Mouse (Mus musculus) liver, embryonic 14.5 days (tissue): ENCODE measurements around the gene Rgs16. TPM values are rescaled to one million over a fixed set of nuclear protein-coding genes. Genes with fewer than 3 reads are reported as not detected.

Source experiments
- ATAC-seq: fragments of 200-750 bp; cut with Nextera tagmentation; 2 replicates; pipeline ENCODE4 v1.8.0; 2017; ENCODE audit warnings: moderate number of reproducible peaks, mild to moderate bottlenecking, moderate library complexity; ENCODE audit not compliant: insufficient read depth
- DNase-seq, 3 experiments: peaks; one replicate each; pipeline ENCODE4 v3.0.0-alpha.2; 2012 to 2013; ENCODE audit warnings: low read depth in 3 of 3, low spot score in 3 of 3
- H3K27ac ChIP-seq: fragments of 300-500 bp; sonication (generic); 2 replicates; pipeline ENCODE4 v1.5.1; 2014; ENCODE audit warnings: moderate library complexity, mild to moderate bottlenecking, control low read depth, inconsistent platforms
- H3K27me3 ChIP-seq: fragments of 300-500 bp; sonication (generic); 2 replicates; pipeline ENCODE4 v1.6.1; 2014; ENCODE audit warnings: mild to moderate bottlenecking, low read length, moderate library complexity; ENCODE audit not compliant: control insufficient read depth, insufficient read depth
- H3K36me3 ChIP-seq: fragments of 300-500 bp; sonication (generic); replicated peaks from 2 replicates; pipeline ENCODE4 v1.6.1; 2014; ENCODE audit warnings: low read depth; ENCODE audit not compliant: control insufficient read depth, insufficient read depth
- H3K4me1 ChIP-seq, 2 experiments: fragments of 200-500 bp in 1 of 2; fragments of 300-500 bp in 1 of 2; sonication (generic) in 1 of 2; replicated peaks; 2 replicates each; pipeline ENCODE4 v1.6.1; 2012 to 2014; ENCODE audit warnings: antibody characterized with exemption in 1 of 2, inconsistent platforms in 1 of 2, low read length in 1 of 2; ENCODE audit not compliant: control insufficient read depth in 2 of 2, insufficient read depth in 2 of 2
- H3K4me2 ChIP-seq: fragments of 300-500 bp; sonication (generic); 2 replicates; pipeline ENCODE4 v1.6.1; 2014; ENCODE audit warnings: low read depth, mild to moderate bottlenecking, control low read depth, moderate library complexity
- H3K4me3 ChIP-seq, 2 experiments: fragments of 200-500 bp in 1 of 2; fragments of 300-500 bp in 1 of 2; sonication (generic) in 1 of 2; 2 replicates each; pipeline ENCODE4 v1.5.1; 2012 to 2014; ENCODE audit warnings: low read depth in 2 of 2, low read length in 2 of 2, mild to moderate bottlenecking in 2 of 2, control low read depth in 1 of 2, inconsistent platforms in 1 of 2, moderate library complexity in 1 of 2; ENCODE audit not compliant: insufficient read depth in 1 of 2
- H3K9ac ChIP-seq: fragments of 300-500 bp; sonication (generic); replicated peaks from 2 replicates; pipeline ENCODE4 v1.6.1; 2014; ENCODE audit warnings: mild to moderate bottlenecking, control low read depth, moderate library complexity
- H3K9me3 ChIP-seq: fragments of 300-500 bp; sonication (generic); 2 replicates; pipeline ENCODE4 v1.6.1; 2016; ENCODE audit warnings: low read length, mixed read lengths; ENCODE audit not compliant: control insufficient read depth
- CTCF ChIP-seq: IDR thresholded peaks from 2 replicates; pipeline ENCODE4 v1.5.1; 2016; ENCODE audit warnings: antibody characterized with exemption, low read depth, control low read depth
- EP300 ChIP-seq: IDR thresholded peaks from 2 replicates; pipeline ENCODE4 v1.6.1; 2016; ENCODE audit warnings: antibody characterized with exemption, low read depth
- WGBS: fragments of 180-500 bp; shearing (Covaris S2); extraction: QIAGEN DNeasy Blood & Tissue Kit; methylation state at CpG from one replicate; pipeline ENCODE4 v1.1.7; 2014; ENCODE audit not compliant: insufficient replicate concordance; 5-methylcytosine and 5-hydroxymethylcytosine counted together
- polyA plus RNA-seq, 2 experiments: library from polyadenylated mRNA; depleted of rRNA in 1 of 2; stranded (reverse) in 1 of 2; unstranded in 1 of 2; fragments of >200 nt; fragmentation: Nextera tagmentation in 1 of 2; extraction: Ambion mirVana in 1 of 2; gene quantifications; 2 replicates each; pipeline versions ENCODE4 v1.2.1 to v1.2.3; 2012 to 2014

Gene Rgs16
- polyA plus RNA-seq, 2 experiments: 0.08 TPM; not detected in 1

DNA sequence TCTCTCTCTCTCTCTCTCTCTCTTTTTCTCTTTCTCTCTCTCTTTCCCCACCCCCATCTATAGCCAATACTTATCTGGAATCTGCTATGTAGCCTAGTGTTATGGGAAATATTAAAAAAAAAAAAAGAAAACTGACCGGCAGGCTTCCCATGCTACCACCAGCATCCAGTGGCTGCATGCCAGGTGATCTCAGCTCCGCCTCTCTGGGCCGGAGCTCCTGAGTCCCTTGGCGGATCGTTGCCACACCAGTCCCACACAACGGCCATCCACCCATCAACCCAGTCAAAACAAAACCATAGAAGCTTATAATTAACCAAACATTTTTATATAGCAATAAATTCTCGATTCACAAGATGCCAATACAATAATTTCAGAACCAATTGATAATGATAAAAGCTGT, 19.2 kb upstream of the Rgs16 start:
- no peaks in the 10 kb centered on the region for H3K36me3 ChIP-seq
- H3K4me3 ChIP-seq: no peak overlapping the region
- no peak overlapping the region for H3K9ac ChIP-seq
- no peaks in the 10 kb centered on the region for H3K4me1 ChIP-seq
- H3K9me3 ChIP-seq: no peaks in the 10 kb centered on the region
- TF ChIP-seq EP300 (no peak), CTCF (no peak)
- ATAC-seq: no peak
- no peak overlapping the region for H3K4me2 ChIP-seq
- H3K27ac ChIP-seq: no peak overlapping the region
- no peak for DNase-seq
- no peaks in the 10 kb centered on the region for H3K27me3 ChIP-seq
- WGBS: 66% methylated on average over 7 of the region's 7 CpGs

DNA sequence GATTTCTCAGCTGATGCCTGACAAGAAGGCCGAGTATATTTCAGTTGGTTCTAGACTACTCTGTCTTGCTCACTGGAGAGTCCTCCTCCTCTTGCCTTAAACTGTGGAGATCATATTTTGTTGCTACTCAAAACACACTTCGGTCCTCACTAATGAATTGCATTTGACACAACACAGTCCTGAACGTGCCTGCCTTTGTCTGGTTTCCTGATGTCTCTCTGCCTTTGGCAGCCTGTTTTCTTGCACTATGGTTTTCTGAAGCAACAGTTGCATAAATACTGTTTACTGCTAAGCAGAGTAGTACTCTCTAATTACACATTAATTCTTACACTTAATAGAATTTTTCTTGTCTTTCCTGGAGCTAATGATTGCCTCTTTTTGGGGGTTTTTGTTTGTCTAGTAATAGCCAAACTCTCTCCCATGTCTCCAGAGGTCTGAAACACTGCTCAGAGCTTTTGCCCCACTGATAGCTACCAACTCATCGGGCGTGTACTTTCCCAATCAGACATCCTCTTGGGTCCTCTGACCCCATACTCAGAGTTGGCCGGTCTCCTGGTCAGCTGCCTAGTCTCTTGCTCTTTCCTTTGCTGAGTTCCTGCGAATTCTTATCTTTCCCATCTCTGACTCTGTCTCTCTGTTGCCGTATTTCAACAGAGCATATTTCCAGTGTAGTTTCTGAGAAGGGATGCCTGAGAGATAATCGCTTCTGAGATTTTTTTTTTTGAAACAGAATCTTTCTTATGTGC, 18.4 kb upstream of the Rgs16 start:
- DNase-seq: no peak

GRCm38 (mm10) chr1:153723426-153723825, 16.7 kb upstream of the Rgs16 start:
- H3K27ac ChIP-seq: no peak overlapping the region
- 66% methylated on average over 9 of the region's 9 CpGs for WGBS
- TF ChIP-seq CTCF (no peak), EP300 (no peak)

More for the DNA sequence above, 18.4 kb upstream of the Rgs16 start:
- 57% methylated on average over 9 of the region's 9 CpGs for WGBS
- Histone ChIP-seq H3K4me1 (no peaks in the 10 kb centered on the region), H3K4me3 (no peak overlapping the region), H3K27me3 (no peaks in the 10 kb centered on the region), H3K27ac (no peak overlapping the region), H3K36me3 (no peaks in the 10 kb centered on the region), H3K9ac (no peak overlapping the region), H3K4me2 (no peak overlapping the region), H3K9me3 (no peaks in the 10 kb centered on the region)
- ATAC-seq: no peak
- TF ChIP-seq CTCF (no peak), EP300 (no peak)

DNA sequence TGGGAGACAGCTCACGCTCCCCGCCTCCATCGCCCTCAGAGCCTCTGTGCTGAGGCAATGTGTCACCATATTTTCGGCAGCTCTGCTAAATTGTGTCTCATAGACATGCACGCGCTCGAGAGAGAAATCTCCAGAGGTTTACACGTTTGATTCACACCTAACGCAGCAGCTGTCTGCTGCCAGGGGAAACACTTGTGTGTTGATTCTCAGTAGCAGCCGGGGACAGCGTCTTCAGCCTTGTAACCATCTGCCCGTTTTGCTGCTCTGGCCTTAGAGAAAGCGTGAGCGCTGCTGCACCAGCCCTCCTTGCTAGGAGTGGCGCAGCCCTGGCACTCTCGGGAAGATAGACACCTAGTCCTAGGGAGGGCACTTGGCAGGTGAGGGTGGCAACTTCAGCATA, 13.5 kb upstream of the Rgs16 start:
- TF ChIP-seq EP300 (no peak), CTCF (no peak)
- ATAC-seq (no peak), DNase-seq (no peak)
- Histone ChIP-seq H3K4me2 (no peak overlapping the region), H3K4me3 (no peak overlapping the region), H3K9me3 (no peaks in the 10 kb centered on the region), H3K4me1 (no peaks in the 10 kb centered on the region), H3K27me3 (no peaks in the 10 kb centered on the region), H3K36me3 (no peaks in the 10 kb centered on the region), H3K27ac (no peak overlapping the region), H3K9ac (no peak overlapping the region)
- 68% methylated on average over 16 of the region's 16 CpGs for WGBS

More at GRCm38 (mm10) chr1:153723426-153723825, 16.7 kb upstream of the Rgs16 start:
- H3K4me3 ChIP-seq: no peak overlapping the region
- no peaks in the 10 kb centered on the region for H3K36me3 ChIP-seq
- DNase-seq (no peak), ATAC-seq (no peak)
- H3K4me1 ChIP-seq: no peaks in the 10 kb centered on the region
- H3K9ac ChIP-seq: no peak overlapping the region
- no peaks in the 10 kb centered on the region for H3K9me3 ChIP-seq
- no peaks in the 10 kb centered on the region for H3K27me3 ChIP-seq
- no peak overlapping the region for H3K4me2 ChIP-seq

- no peak overlapping the region for H3K4me3 ChIP-seq
- no peak for TF ChIP-seq CTCF
- TF ChIP-seq EP300: no peak
- no peaks in the 10 kb centered on the region for H3K36me3 ChIP-seq
- H3K27me3 ChIP-seq: no peaks in the 10 kb centered on the region
- H3K4me2 ChIP-seq: no peak overlapping the region
- DNase-seq (no peak), ATAC-seq (no peak)
- H3K27ac ChIP-seq: no peak overlapping the region
- 35% methylated on average over 2 of the region's 2 CpGs for WGBS
- H3K4me1 ChIP-seq: no peaks in the 10 kb centered on the region
- H3K9ac ChIP-seq: no peak overlapping the region
- no peaks in the 10 kb centered on the region for H3K9me3 ChIP-seq
Observed at GRCm38 (mm10) chr1:153729806-153730205, 10.3 kb upstream of the Rgs16 start.
